Mouse (Mus musculus): ENCODE measurements around the gene Zfyve19. TPM values are rescaled to one million over a fixed set of nuclear protein-coding genes. Genes with fewer than 3 reads are reported as not detected.

Gene Zfyve19
- 27.1 TPM for polyA plus RNA-seq (2012; fragmentation: generic; extraction: Trizol)
- long read RNA-seq, experiment 1, transcript Zfyve19-201 (11 exons, 2,008 nt), result major isoform, 18 of 33 reads
- long read RNA-seq, experiment 1, partial matches to known transcripts, result 1 of 33 reads
- long read RNA-seq, experiment 1, other reads (novel, unspliced or antisense), result 12 of 33 reads
- long read RNA-seq, experiment 2, transcript Zfyve19-201 (11 exons, 2,008 nt), result major isoform, 55 of 113 reads
- long read RNA-seq, experiment 2, transcript Zfyve19-202 (10 exons, 1,505 nt), result minor isoform, 12 of 113 reads
- long read RNA-seq, experiment 2, partial matches to known transcripts, result 5 of 113 reads
- long read RNA-seq, experiment 2, other reads (novel, unspliced or antisense), result 41 of 113 reads

DNA sequence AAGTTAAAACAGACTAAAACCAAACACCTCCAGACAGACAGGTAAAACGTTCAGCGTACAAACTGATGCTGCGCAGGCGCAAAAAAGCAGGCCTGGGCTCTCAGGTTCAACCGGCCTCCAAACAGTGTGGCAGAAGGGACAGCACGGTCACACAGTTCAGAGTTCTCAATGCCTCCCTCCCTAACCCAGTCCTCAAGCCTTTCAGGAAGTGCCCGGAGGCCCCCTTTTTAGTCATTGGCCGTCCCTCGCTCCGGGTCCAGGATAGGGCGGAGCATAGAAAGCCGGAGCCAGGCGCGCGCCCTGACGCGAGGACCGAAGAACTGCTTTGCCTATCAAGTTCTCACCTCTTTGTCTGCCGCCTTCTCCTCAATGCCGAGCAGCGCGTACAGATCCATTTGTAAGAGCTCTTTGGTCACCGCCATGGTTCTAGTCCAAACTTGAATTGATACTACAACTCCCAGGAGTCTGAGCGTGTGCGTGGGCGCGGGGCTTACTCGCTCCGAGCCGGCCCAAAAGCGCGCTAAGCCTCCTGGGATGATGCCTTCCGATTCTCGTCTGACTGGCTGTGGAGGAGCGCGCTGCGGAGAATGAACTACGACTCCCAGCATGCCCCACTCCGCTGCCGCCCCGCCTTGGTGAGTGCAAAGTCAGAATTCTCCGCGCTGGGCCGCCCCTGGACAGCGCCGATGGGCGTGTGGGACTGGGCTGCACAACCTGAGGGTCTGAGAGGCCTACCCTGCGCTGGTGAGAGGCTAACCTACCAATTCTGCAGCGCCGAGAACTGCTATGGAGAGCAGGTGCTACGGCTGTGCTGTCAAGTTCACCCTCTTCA lies at the start of gene Zfyve19, which contains the start of gene Dnajc17:
Gene Zfyve19, plus strand, starts transcription at position 274 of the 832 bp plus-strand sequence.
Gene Dnajc17, minus strand, starts transcription at position 452 of the 832 bp plus-strand sequence.
- no peak for TF ChIP-seq MYOD1 (IDR thresholded peaks at IDR 0.05; ENCODE audit: control insufficient read depth, insufficient read length, low read depth)
- peak; percentile 33 for TF ChIP-seq MAX (IDR thresholded peaks at IDR 0.05)
- TF ChIP-seq MYOG (IDR thresholded peaks at IDR 0.05; ENCODE audit: control insufficient read depth, extremely low read depth, insufficient read length), result no peak
- peaks cover 5% of the 10 kb centered on the region for H3K36me3 ChIP-seq (ENCODE audit: control insufficient read depth, insufficient read depth)
- no peaks in the 10 kb centered on the region for H3K27me3 ChIP-seq (ENCODE audit: control insufficient read depth, insufficient read depth, insufficient read length)
- peak within 1 kb of the TSS; percentile 92 for H3ac ChIP-seq (ENCODE audit: control insufficient read depth, insufficient read length, low read depth)
- H3K4me3 ChIP-seq (ENCODE audit: insufficient read depth, poor library complexity, severe bottlenecking), result peak within 1 kb of the TSS; percentile 66
- H3K79me2 ChIP-seq (ENCODE audit: control insufficient read depth, insufficient read depth), result peaks cover 33% of the 10 kb centered on the region
- peaks cover 8% of the 10 kb centered on the region for H3K79me3 ChIP-seq (ENCODE audit: low read depth)

DNA sequence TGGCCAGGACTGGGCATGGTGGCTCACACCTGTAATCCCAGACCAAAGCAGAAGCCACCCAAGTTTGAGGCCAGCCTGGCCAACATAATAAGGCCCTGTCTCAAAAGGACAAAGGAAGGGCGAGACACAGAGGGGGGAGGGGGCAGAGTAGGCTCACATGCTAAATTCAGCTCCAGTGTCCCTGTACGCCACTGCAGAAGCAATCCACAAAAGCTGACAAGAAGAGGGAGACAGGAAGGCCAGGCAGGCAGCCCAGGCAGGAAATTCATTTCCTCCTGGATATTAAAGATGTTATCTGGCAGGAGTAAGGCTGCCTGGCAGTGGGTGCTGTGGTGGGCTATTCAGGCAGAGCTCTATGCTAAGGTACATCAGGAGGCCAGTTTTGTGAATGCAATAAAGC lies 47.2 kb upstream of the Zfyve19 start:
- Histone ChIP-seq H3K4me3 (ENCODE audit: insufficient read depth, poor library complexity, severe bottlenecking) (no peak overlapping the region), H3K79me3 (ENCODE audit: low read depth) (peaks cover 1% of the 10 kb centered on the region), H3K79me2 (ENCODE audit: control insufficient read depth, insufficient read depth) (peaks cover 4% of the 10 kb centered on the region), H3ac (ENCODE audit: control insufficient read depth, insufficient read length, low read depth) (no peak overlapping the region), H3K27me3 (ENCODE audit: control insufficient read depth, insufficient read depth, insufficient read length) (no peaks in the 10 kb centered on the region), H3K36me3 (ENCODE audit: control insufficient read depth, insufficient read depth) (no peaks in the 10 kb centered on the region)
- TF ChIP-seq FOSL1 (IDR thresholded peaks at IDR 0.05; ENCODE audit: insufficient read depth, low read length, poor library complexity, severe bottlenecking), result no peak
- TF ChIP-seq CEBPB (IDR thresholded peaks at IDR 0.05; ENCODE audit: low read depth), result no peak
- no peak for TF ChIP-seq USF1 (IDR thresholded peaks at IDR 0.05; ENCODE audit: low read depth)
- no peak for TF ChIP-seq MYOG (IDR thresholded peaks at IDR 0.05; ENCODE audit: control insufficient read depth, extremely low read depth, insufficient read length)
- no peak for TF ChIP-seq MYOD1 (IDR thresholded peaks at IDR 0.05; ENCODE audit: control insufficient read depth, insufficient read length, low read depth)
- no peak for TF ChIP-seq MAX (IDR thresholded peaks at IDR 0.05)
- no peak for TF ChIP-seq CTCF (IDR thresholded peaks at IDR 0.05; ENCODE audit: control insufficient read depth, insufficient read depth, insufficient read length)

DNA sequence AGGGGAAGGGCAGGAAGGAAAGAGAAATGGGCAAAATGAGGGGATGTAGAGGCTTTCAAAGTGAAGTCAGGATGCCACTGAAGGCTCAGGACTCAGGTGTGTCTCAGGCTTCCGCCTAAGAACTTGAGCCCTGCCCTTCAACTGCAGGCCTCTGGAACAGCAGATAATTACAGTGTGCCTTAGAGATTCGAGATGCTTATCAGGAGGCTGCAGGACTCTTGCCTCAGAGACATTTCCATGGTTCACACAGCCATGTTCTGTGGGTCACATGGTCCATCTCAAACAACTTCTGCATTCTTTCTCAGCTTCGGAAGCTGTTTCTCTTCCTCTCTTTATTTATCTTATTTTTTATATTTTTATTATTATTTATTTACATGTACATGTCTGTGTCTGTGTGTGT lies 45.3 kb upstream of the Zfyve19 start:
- H3K27me3 ChIP-seq (ENCODE audit: control insufficient read depth, insufficient read depth, insufficient read length), result no peaks in the 10 kb centered on the region
- TF ChIP-seq CEBPB (IDR thresholded peaks at IDR 0.05; ENCODE audit: low read depth), result no peak

DNA sequence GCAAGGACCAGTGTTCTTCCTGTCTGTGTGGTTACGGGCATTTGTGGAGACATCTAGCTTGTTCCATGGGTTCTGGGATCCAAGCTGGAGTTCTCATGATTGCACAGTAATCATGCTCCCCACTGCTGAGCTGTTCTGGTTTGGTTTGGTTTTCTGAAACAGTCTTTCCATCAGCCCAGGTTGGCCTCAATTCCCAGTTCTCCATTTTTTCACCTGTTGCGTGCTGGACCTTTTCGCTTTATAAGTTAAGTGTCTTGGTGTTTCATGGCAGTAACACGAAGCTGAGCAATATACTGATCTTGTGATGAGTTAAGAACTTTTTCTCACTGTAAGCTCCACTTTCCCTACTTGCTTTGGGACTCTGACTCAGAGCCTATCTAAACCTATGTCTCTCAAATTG lies 44.4 kb upstream of the Zfyve19 start:
- H3K36me3 ChIP-seq (ENCODE audit: control insufficient read depth, insufficient read depth), result no peaks in the 10 kb centered on the region
- no peak overlapping the region for H3ac ChIP-seq (ENCODE audit: control insufficient read depth, insufficient read length, low read depth)
- TF ChIP-seq CEBPB (IDR thresholded peaks at IDR 0.05; ENCODE audit: low read depth) (no peak), MAX (IDR thresholded peaks at IDR 0.05) (no peak), FOSL1 (IDR thresholded peaks at IDR 0.05; ENCODE audit: insufficient read depth, low read length, poor library complexity, severe bottlenecking) (no peak), USF1 (IDR thresholded peaks at IDR 0.05; ENCODE audit: low read depth) (no peak), CTCF (IDR thresholded peaks at IDR 0.05; ENCODE audit: control insufficient read depth, insufficient read depth, insufficient read length) (no peak), MYOG (IDR thresholded peaks at IDR 0.05; ENCODE audit: control insufficient read depth, extremely low read depth, insufficient read length) (no peak), MYOD1 (IDR thresholded peaks at IDR 0.05; ENCODE audit: control insufficient read depth, insufficient read length, low read depth) (no peak)
- no peaks in the 10 kb centered on the region for H3K79me2 ChIP-seq (ENCODE audit: control insufficient read depth, insufficient read depth)
- H3K4me3 ChIP-seq (ENCODE audit: insufficient read depth, poor library complexity, severe bottlenecking), result no peak overlapping the region
- no peaks in the 10 kb centered on the region for H3K27me3 ChIP-seq (ENCODE audit: control insufficient read depth, insufficient read depth, insufficient read length)
- no peaks in the 10 kb centered on the region for H3K79me3 ChIP-seq (ENCODE audit: low read depth)

More for the DNA sequence above, 45.3 kb upstream of the Zfyve19 start:
- H3K36me3 ChIP-seq (ENCODE audit: control insufficient read depth, insufficient read depth), result no peaks in the 10 kb centered on the region
- no peaks in the 10 kb centered on the region for H3K79me3 ChIP-seq (ENCODE audit: low read depth)
- no peak overlapping the region for H3ac ChIP-seq (ENCODE audit: control insufficient read depth, insufficient read length, low read depth)
- H3K4me3 ChIP-seq (ENCODE audit: insufficient read depth, poor library complexity, severe bottlenecking), result no peak overlapping the region
- no peaks in the 10 kb centered on the region for H3K79me2 ChIP-seq (ENCODE audit: control insufficient read depth, insufficient read depth)

DNA sequence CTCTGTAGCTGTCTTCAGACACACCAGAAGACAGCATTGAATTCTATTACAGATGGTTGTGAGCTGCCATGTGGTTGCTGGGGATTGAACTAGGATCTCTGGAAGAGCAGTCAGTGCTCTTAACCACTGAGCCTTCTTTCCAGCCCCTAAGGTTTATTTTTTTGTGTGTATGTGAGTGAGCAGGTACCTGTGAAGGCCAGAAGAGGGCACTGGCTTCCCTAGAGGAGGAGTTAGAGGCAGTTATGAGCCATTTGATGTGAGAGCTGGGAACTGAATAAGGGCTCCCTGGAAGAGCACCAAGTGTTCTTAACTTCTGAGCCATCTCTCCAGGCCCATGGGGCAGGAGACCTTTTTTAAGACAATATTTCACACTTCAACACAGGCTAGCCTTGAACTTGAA lies 43.0 kb upstream of the Zfyve19 start:
- no peak for TF ChIP-seq MAX (IDR thresholded peaks at IDR 0.05)
- no peak for TF ChIP-seq USF1 (IDR thresholded peaks at IDR 0.05; ENCODE audit: low read depth)
- no peak for TF ChIP-seq CEBPB (IDR thresholded peaks at IDR 0.05; ENCODE audit: low read depth)
- TF ChIP-seq FOSL1 (IDR thresholded peaks at IDR 0.05; ENCODE audit: insufficient read depth, low read length, poor library complexity, severe bottlenecking), result no peak
- no peak for TF ChIP-seq CTCF (IDR thresholded peaks at IDR 0.05; ENCODE audit: control insufficient read depth, insufficient read depth, insufficient read length)
- no peak for TF ChIP-seq MYOG (IDR thresholded peaks at IDR 0.05; ENCODE audit: control insufficient read depth, extremely low read depth, insufficient read length)
- TF ChIP-seq MYOD1 (IDR thresholded peaks at IDR 0.05; ENCODE audit: control insufficient read depth, insufficient read length, low read depth), result no peak
- Histone ChIP-seq H3K79me3 (ENCODE audit: low read depth) (no peaks in the 10 kb centered on the region), H3K27me3 (ENCODE audit: control insufficient read depth, insufficient read depth, insufficient read length) (no peaks in the 10 kb centered on the region), H3K4me3 (ENCODE audit: insufficient read depth, poor library complexity, severe bottlenecking) (no peak overlapping the region), H3K79me2 (ENCODE audit: control insufficient read depth, insufficient read depth) (no peaks in the 10 kb centered on the region), H3K36me3 (ENCODE audit: control insufficient read depth, insufficient read depth) (no peaks in the 10 kb centered on the region), H3ac (ENCODE audit: control insufficient read depth, insufficient read length, low read depth) (no peak overlapping the region)
